Mouse (Mus musculus) bone marrow macrophage, adult 2 months (primary cell): ENCODE measurements around the gene Ttc26. TPM values are rescaled to one million over a fixed set of nuclear protein-coding genes. Genes with fewer than 3 reads are reported as not detected.
"Not testable (repeated sequence)": the region's sequence is repeated elsewhere in the genome, so short reads cannot be mapped to it uniquely, and the experiment has no call there.

Experiments
- H3K27ac ChIP-seq: 2 replicates; pipeline ENCODE4 v1.5.1; 2012; ENCODE audit warnings: low read depth, low read length; ENCODE audit not compliant: insufficient read depth
- H3K4me1 ChIP-seq: 2 replicates; pipeline ENCODE4 v1.6.1; 2012; ENCODE audit warnings: low read length; ENCODE audit not compliant: control insufficient read depth, insufficient read depth
- H3K4me3 ChIP-seq: 2 replicates; pipeline ENCODE4 v1.5.1; 2012; ENCODE audit warnings: mild to moderate bottlenecking, low read length, moderate library complexity; ENCODE audit not compliant: insufficient read depth
- CTCF ChIP-seq: IDR thresholded peaks from 2 replicates; pipeline ENCODE4 v1.5.1; 2012; ENCODE audit warnings: low read depth, mild to moderate bottlenecking, low read length, moderate library complexity
- POLR2A ChIP-seq: IDR thresholded peaks from 2 replicates; pipeline ENCODE4 v1.6.1; 2012; ENCODE audit warnings: mild to moderate bottlenecking, low read depth, low read length, borderline replicate concordance
- polyA plus RNA-seq: library from polyadenylated mRNA; stranded (reverse); fragments of >200 nt; gene quantifications from 2 replicates; pipeline ENCODE4 v1.2.4, GENCODE M21; 2012; ENCODE audit not compliant: missing spikeins, insufficient read depth, insufficient read length

Gene Ttc26
- polyA plus RNA-seq, 1 experiment = 1.7 TPM

DNA sequence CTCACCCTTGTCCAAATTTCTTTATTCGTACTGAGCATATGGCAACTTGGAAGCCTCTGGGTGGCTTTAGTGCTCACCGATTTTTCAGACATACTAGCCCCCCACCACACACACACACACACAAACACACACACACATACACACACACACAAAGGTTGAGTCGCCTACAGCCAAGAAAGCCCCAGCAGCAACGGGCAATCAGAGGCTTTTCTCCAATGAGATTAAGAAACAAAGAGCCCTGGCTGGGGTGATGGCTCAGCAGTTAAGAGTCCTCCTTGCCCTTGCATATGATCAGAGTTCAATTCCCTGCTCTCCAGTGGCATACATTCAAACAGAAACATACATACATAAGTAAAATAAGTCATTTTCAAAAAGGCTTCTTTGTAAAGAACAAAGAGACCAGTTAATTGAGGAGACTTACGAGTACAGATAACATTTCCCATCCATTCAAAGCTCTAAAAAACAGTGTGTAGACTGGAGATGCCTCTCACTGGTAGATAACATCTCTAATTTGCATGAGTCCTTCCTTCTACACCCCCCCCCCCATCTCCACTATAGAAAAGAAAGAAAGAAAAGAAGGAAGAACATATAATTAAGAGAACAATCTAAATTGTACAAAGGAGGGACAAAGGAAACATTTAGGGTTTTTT lies 23.5 kb upstream of the Ttc26 start:
- Histone ChIP-seq H3K27ac (no peak overlapping the region), H3K4me1 (peaks cover 16% of the 10 kb centered on the region), H3K4me3 (no peak overlapping the region)
- TF ChIP-seq CTCF (no peak), POLR2A (no peak)

DNA sequence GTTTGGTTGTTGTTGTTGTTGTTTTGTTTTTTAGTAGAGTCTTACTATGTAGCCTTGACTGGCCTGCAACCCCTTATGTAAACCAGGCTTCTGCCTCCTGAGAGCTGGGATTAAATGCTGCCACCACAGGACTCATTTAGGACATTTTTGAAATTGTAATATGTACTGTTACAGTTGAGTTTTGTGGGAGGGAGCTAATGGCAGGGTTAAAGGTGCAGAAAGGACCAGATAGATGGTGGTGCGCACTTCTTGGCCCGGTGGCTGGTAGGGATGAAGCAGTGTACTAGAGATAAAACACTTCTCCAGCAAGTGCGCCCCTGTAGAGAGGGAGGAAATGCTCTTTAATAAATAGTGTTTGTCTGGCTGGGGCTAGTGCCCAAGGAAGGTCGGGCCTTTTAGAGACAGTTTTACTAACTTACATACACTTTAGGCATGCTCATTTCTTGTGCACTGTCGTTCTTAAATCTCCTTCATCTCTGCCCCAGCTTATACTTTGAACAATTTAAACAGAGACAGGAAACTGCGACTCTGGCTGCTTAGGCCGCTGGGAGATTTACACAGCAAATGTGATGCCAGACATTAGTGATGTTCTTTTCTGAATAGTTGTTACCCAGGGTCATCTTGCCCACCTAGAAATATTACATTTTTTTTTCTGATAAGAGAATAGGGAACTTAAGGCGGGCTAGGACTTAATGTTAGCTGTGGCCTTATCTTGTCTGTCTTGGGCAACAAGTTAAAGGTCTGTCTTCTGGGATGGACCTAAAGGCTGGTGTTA lies 22.8 kb upstream of the Ttc26 start:
- no peak overlapping the region for H3K27ac ChIP-seq
- H3K4me1 ChIP-seq = peaks cover 16% of the 10 kb centered on the region
- no peak overlapping the region for H3K4me3 ChIP-seq
- TF ChIP-seq CTCF (no peak), POLR2A (no peak)

DNA sequence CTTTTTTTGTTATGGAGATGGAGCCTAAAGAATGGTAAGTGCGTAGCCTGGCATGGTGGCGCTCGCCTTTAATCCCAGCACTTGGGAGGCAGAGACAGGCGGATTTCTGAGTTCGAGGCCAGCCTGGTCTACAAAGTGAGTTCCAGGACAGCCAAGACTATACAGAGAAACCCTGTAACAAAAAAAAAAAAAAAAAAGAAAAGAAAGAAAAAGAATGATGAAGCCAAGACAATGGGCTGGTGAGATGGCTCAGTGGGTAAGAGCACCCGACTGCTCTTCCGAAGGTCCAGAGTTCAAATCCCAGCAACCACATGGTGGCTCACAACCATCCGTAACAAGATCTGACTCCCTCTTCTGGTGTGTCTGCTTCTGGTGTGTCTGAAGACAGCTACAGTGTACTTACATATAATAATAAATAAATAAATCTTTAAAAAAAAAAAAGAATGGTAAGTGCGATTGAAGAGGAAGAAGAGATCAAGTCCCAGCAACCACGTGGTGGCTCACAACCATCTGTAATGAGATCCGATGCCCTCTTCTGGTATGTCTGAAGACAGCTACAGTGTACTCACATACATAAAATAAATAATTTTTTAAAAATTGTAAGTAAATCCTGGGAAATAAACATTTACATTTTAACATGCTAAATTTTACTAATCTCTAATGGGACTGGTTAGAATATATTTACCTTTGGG lies 22.1 kb upstream of the Ttc26 start:
- H3K27ac ChIP-seq, H3K4me3 ChIP-seq: not testable (repeated sequence)
- H3K4me1 ChIP-seq = peaks cover 16% of the 10 kb centered on the region

DNA sequence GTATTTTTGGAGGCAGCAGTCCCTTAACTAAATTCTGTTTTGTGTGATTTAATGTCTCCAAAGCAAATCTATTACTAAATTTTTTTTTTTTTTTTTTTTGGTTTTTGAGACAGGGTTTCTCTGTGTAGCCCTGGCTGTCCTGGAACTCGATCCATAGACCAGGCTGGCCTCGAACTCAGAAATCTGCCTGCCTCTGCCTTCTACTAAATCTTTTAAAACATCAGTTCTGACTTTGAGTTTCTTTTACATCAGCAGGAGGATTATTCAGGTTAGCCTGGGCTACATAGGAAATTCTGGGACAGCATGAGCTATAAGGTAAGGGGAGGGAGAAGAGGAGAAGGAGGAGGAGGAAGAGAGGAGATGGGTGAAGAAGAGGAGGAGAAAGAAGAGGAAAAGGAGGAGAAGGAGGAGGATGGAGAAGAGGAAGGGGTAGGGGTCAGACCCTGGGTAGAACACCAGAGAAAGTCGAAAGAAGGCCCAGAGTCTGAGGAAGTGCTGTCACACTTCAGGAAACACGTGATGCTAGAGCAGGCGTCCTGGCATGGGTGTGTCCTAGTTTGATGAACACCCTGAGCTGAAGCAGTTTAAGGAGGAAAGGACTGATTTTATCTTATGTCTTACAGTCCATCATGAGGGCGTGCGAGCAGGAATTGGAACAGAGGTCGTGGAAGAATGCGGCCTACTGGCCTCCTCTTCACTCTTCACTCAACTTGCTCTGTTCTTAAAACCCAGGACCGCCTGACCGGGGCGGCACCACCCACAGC lies 21.4 kb upstream of the Ttc26 start:
- Histone ChIP-seq H3K4me1 (peaks cover 16% of the 10 kb centered on the region), H3K4me3 (no peak overlapping the region), H3K27ac (peak overlapping the region; percentile 52)
- TF ChIP-seq POLR2A = no peak
- no peak for TF ChIP-seq CTCF

DNA sequence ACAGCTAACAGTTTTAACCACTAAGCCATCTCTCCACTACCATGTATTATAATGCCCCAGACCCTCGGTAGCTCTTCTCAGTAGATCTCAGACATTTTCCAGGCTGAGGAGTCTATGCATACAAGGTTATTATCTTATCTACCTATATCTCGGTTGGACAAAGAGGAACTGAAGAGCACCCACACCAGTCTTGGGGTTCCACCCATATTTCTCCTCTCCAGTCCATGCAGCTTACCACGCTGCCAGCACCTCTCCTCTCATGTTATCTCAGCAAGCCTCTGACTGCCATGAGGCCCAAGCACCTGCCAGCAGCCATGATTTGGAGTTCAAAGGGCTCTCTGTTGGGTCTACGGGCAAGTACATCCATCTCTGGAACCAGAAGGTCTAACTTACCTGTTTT lies 20.2 kb upstream of the Ttc26 start:
- Histone ChIP-seq H3K4me3 (no peak overlapping the region), H3K27ac (no peak overlapping the region), H3K4me1 (peaks cover 10% of the 10 kb centered on the region)
- TF ChIP-seq POLR2A = no peak
- TF ChIP-seq CTCF = no peak

DNA sequence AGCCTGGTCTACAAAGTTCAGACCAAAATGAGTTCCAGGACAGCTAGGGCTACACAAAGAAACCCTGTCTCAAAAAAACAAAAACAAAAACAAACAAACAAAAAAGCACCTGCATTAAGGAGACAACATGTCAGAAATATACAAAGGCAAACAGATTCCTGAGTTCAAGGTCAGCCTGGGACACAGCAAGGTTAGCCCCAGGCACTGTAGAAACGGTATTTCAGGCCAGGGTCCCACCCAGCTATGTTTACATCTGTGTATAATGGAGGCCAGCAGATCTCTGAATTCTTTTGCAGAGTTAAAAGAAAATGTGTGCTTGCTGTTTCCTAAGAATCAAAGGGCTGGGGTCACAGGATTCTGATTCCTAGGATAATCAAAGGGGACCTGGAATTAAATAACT lies 19.3 kb upstream of the Ttc26 start:
- H3K4me1 ChIP-seq = peaks cover 10% of the 10 kb centered on the region
- no peak overlapping the region for H3K27ac ChIP-seq
- H3K4me3 ChIP-seq = no peak overlapping the region
- TF ChIP-seq CTCF = no peak
- no peak for TF ChIP-seq POLR2A

DNA sequence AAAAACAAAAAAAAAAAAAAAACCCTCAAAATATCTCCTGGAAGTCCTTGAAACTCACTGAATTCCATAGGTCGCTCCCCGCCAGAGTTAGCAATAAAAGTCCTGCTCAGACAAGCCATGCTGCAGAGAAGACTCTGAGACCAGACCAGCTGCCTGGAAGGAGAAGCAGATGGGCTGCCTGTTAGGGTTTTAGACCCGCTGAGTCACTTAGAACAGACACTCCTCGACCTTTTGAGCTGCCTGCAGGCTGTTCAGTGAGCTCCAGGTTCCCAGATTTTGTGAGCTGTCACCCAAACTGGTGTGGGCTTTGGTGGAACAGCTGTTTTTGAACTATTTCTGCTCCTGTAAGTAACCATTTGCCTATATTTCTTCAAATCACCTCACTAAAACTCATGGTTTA lies 17.9 kb upstream of the Ttc26 start:
- no peak overlapping the region for H3K27ac ChIP-seq
- no peak overlapping the region for H3K4me3 ChIP-seq
- H3K4me1 ChIP-seq = peaks cover 10% of the 10 kb centered on the region
- TF ChIP-seq CTCF = no peak
- TF ChIP-seq POLR2A = no peak

DNA sequence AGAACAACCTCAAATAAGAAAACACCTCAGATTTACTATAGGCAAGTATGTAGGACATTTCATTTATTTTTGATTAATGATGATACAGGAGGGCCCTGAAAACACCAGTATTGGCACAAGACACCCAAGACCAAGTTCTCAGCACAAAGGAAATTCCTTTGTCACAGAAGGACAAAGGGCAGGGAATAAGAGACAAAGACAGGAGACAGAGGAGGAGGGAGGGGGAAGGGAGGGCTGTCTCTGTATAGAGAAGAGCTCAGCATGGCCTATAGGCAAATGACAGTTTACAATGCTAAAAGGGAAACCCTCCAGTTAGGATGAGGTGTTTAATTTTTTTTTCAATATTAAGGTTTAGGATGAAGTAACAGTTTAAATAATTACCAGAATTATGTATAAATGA lies 17.1 kb upstream of the Ttc26 start:
- H3K4me3 ChIP-seq = no peak overlapping the region
- H3K27ac ChIP-seq = no peak overlapping the region
- TF ChIP-seq POLR2A = no peak
- TF ChIP-seq CTCF = no peak
- peaks cover 10% of the 10 kb centered on the region for H3K4me1 ChIP-seq

DNA sequence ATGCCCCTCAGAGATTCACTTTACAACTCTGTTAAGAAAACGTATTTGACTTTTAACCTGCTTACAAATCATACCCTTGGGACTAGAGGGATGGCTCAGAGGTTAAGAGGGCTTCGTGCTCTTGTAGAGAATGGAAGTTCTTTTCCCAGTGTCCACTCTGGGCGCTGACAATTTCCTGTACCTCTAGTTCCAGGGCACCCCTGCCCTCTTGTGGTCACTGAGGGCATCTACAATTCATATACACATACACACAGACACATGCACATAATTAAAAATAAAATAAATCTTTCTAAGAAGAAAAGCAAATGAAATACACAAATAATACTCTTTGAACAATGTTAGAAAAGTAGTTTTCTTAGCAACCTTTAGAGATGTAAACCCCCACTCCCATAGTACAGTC lies 11.3 kb upstream of the Ttc26 start:
- H3K4me1 ChIP-seq = peaks cover 7% of the 10 kb centered on the region
- H3K27ac ChIP-seq = no peak overlapping the region
- TF ChIP-seq CTCF (no peak), POLR2A (no peak)
- no peak overlapping the region for H3K4me3 ChIP-seq

DNA sequence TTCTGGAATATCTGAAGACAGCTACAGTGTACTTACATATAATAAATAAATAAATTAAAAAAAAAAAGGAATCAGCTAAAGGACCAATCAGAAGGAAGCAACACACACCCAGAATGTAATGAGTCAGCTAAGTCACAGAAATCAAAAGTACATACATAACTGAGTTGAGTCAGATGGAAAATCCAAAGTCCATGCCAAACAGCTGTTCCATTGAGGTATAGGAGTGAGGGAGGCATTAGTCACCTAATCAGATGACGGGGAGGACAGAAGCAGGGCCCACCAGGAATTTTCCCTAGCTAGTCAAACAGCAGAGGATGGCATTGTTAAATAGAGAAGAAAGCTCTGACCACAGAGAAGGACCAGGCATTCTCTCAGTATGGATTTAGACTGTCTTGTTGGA lies 7.0 kb upstream of the Ttc26 start:
- TF ChIP-seq POLR2A (no peak), CTCF (no peak)
- H3K4me3 ChIP-seq = no peak overlapping the region
- peaks cover 9% of the 10 kb centered on the region for H3K4me1 ChIP-seq
- peak overlapping the region; percentile 15; the same call in 1 of the 2 replicates for H3K27ac ChIP-seq
